Mouse (Mus musculus) CH12.LX (cell line): Measurements from ENCODE around the gene Myo10. TPM values are rescaled to one million over a fixed set of nuclear protein-coding genes. Genes with fewer than 3 reads are reported as not detected.

Source experiments
- DNase-seq: peaks from one replicate; pipeline ENCODE4 v3.0.0-alpha.2; 2013; ENCODE audit errors: extremely low read depth
- H3K27ac ChIP-seq: 2 replicates; pipeline ENCODE4 v1.5.1; 2012; ENCODE audit warnings: low read depth, mild to moderate bottlenecking, control low read depth, moderate library complexity; ENCODE audit not compliant: insufficient read depth
- H3K27me3 ChIP-seq: replicated peaks from 2 replicates; pipeline ENCODE3; 2012; ENCODE audit warnings: inconsistent platforms
- H3K36me3 ChIP-seq, 2 experiments: replicated peaks in 1 of 2; 2 replicates each; pipeline versions ENCODE3 to v1.6.1; 2012; ENCODE audit warnings: inconsistent platforms in 1 of 2, low read length in 1 of 2, mild to moderate bottlenecking in 1 of 2, mixed read lengths in 1 of 2, moderate library complexity in 1 of 2; ENCODE audit not compliant: control insufficient read depth in 1 of 2, insufficient read depth in 1 of 2
- H3K4me1 ChIP-seq, 2 experiments: 2 replicates each; pipeline ENCODE4 v1.6.1; 2012; ENCODE audit warnings: inconsistent platforms in 1 of 2, moderate library complexity in 1 of 2; ENCODE audit not compliant: insufficient read depth in 2 of 2, control insufficient read depth in 1 of 2
- H3K4me2 ChIP-seq: 2 replicates; pipeline ENCODE4 v1.6.1; 2012; ENCODE audit warnings: low read depth, mild to moderate bottlenecking, control low read depth; ENCODE audit not compliant: poor library complexity, insufficient read depth, severe bottlenecking
- H3K4me3 ChIP-seq, 3 experiments: fragments of 150-350 bp in 1 of 3; sonication (generic) in 1 of 3; replicated peaks in 1 of 3; 2 replicates each; pipeline versions ENCODE3 to v1.5.1; 2011 to 2012; ENCODE audit warnings: low read depth in 2 of 3, low read length in 2 of 3, mild to moderate bottlenecking in 2 of 3, moderate library complexity in 2 of 3, control low read depth in 1 of 3, improper control_type of control experiment in 1 of 3, inconsistent platforms in 1 of 3, mixed read lengths in 1 of 3; ENCODE audit not compliant: poor library complexity in 1 of 3
- H3K79me2 ChIP-seq: replicated peaks from 2 replicates; pipeline ENCODE4 v1.6.1; 2012; ENCODE audit warnings: mild to moderate bottlenecking, moderate library complexity; ENCODE audit not compliant: control insufficient read depth, poor library complexity, insufficient read depth, severe bottlenecking; ENCODE audit errors: extremely low read depth
- H3K9ac ChIP-seq: 2 replicates; pipeline ENCODE4 v1.6.1; 2012; ENCODE audit warnings: low read depth, mild to moderate bottlenecking, control low read depth, moderate library complexity; ENCODE audit not compliant: insufficient read depth
- H3K9me3 ChIP-seq: replicated peaks from 2 replicates; pipeline ENCODE3; 2012; ENCODE audit warnings: low read length, inconsistent platforms, mixed read lengths
- BHLHE40 ChIP-seq: IDR thresholded peaks from 2 replicates; pipeline ENCODE4 v1.6.1; 2011; ENCODE audit warnings: mild to moderate bottlenecking, low read depth, low read length, improper control_type of control experiment
- CHD1 ChIP-seq: IDR thresholded peaks from 2 replicates; pipeline ENCODE4 v1.6.1; 2012; ENCODE audit warnings: low read depth, low read length, improper control_type of control experiment, inconsistent platforms
- CTCF ChIP-seq, 2 experiments: IDR thresholded peaks in 1 of 2; conservative IDR thresholded peaks in 1 of 2; 2 replicates each; pipeline ENCODE4 v1.5.1; 2011 to 2012; ENCODE audit warnings: low read depth in 2 of 2, low read length in 2 of 2, improper control_type of control experiment in 1 of 2, inconsistent platforms in 1 of 2, mild to moderate bottlenecking in 1 of 2, moderate library complexity in 1 of 2
- E2F4 ChIP-seq: IDR thresholded peaks from 2 replicates; pipeline ENCODE4 v1.6.1; 2011; ENCODE audit warnings: low read depth, low read length, improper control_type of control experiment; ENCODE audit not compliant: insufficient replicate concordance
- ELF1 ChIP-seq: IDR thresholded peaks from 2 replicates; pipeline ENCODE4 v1.6.1; 2014; ENCODE audit warnings: low read depth, mild to moderate bottlenecking, inconsistent platforms, low read length, improper control_type of control experiment
- ETS1 ChIP-seq: conservative IDR thresholded peaks from 2 replicates; pipeline ENCODE4 v1.6.1; 2012; ENCODE audit warnings: low read depth, mild to moderate bottlenecking, inconsistent platforms, low read length, improper control_type of control experiment, moderate library complexity
- GABPA ChIP-seq: IDR thresholded peaks from 2 replicates; pipeline ENCODE4 v1.6.1; 2012; ENCODE audit warnings: low read depth, low read length, improper control_type of control experiment, inconsistent platforms; ENCODE audit not compliant: insufficient replicate concordance
- HCFC1 ChIP-seq: IDR thresholded peaks from 2 replicates; pipeline ENCODE4 v1.6.1; 2012; ENCODE audit warnings: low read depth, mild to moderate bottlenecking, inconsistent platforms, low read length, improper control_type of control experiment
- IRF4 ChIP-seq: IDR thresholded peaks from 2 replicates; pipeline ENCODE4 v1.6.1; 2014; ENCODE audit warnings: low read depth, mild to moderate bottlenecking, inconsistent platforms, low read length, improper control_type of control experiment
- KAT2A ChIP-seq: IDR thresholded peaks from 2 replicates; pipeline ENCODE4 v1.6.1; 2012; ENCODE audit warnings: low read length, improper control_type of control experiment, inconsistent platforms; ENCODE audit not compliant: insufficient replicate concordance
- MAFK ChIP-seq: IDR thresholded peaks from 2 replicates; pipeline ENCODE4 v1.6.1; 2011; ENCODE audit warnings: low read length, improper control_type of control experiment; ENCODE audit not compliant: insufficient replicate concordance
- MAX ChIP-seq: IDR thresholded peaks from 2 replicates; pipeline ENCODE4 v1.6.1; 2011; ENCODE audit warnings: low read length, improper control_type of control experiment
- MYC ChIP-seq: IDR thresholded peaks from 2 replicates; pipeline ENCODE4 v1.6.1; 2011; ENCODE audit warnings: low read depth, mild to moderate bottlenecking, improper control_type of control experiment, low read length
- POLR2A ChIP-seq: IDR thresholded peaks from 2 replicates; pipeline ENCODE4 v1.6.1; 2011; ENCODE audit warnings: low read depth, mild to moderate bottlenecking, improper control_type of control experiment, low read length
- POLR2AphosphoS2 ChIP-seq: IDR thresholded peaks from 2 replicates; pipeline ENCODE4 v1.6.1; 2011; ENCODE audit warnings: low read depth, low read length, improper control_type of control experiment
- RAD21 ChIP-seq: IDR thresholded peaks from 2 replicates; pipeline ENCODE4 v1.6.1; 2011; ENCODE audit warnings: low read depth, mild to moderate bottlenecking, low read length, improper control_type of control experiment, moderate library complexity
- RCOR1 ChIP-seq: conservative IDR thresholded peaks from 2 replicates; pipeline ENCODE4 v1.6.1; 2012; ENCODE audit warnings: low read depth, mild to moderate bottlenecking, inconsistent platforms, low read length, improper control_type of control experiment
- SIN3A ChIP-seq: IDR thresholded peaks from 2 replicates; pipeline ENCODE4 v1.6.1; 2012; ENCODE audit warnings: low read length, improper control_type of control experiment, inconsistent platforms
- SMC3 ChIP-seq: IDR thresholded peaks from 2 replicates; pipeline ENCODE4 v1.6.1; 2011; ENCODE audit warnings: low read depth, low read length, improper control_type of control experiment
- TBP ChIP-seq: conservative IDR thresholded peaks from 2 replicates; pipeline ENCODE4 v1.6.1; 2011; ENCODE audit warnings: low read depth, low read length, improper control_type of control experiment
- TCF12 ChIP-seq: IDR thresholded peaks from 2 replicates; pipeline ENCODE4 v1.6.1; 2014; ENCODE audit warnings: low read depth, mild to moderate bottlenecking, inconsistent platforms, low read length, improper control_type of control experiment
- UBTF ChIP-seq: IDR thresholded peaks from 2 replicates; pipeline ENCODE4 v1.6.1; 2012; ENCODE audit warnings: low read depth, mild to moderate bottlenecking, inconsistent platforms, low read length, improper control_type of control experiment, moderate library complexity
- USF1 ChIP-seq: IDR thresholded peaks from 2 replicates; pipeline ENCODE4 v1.6.1; 2014; ENCODE audit warnings: low read depth, mild to moderate bottlenecking, inconsistent platforms, low read length, improper control_type of control experiment
- ZKSCAN1 ChIP-seq: IDR thresholded peaks from 2 replicates; pipeline ENCODE4 v1.6.1; 2012; ENCODE audit warnings: low read depth, inconsistent platforms, low read length, improper control_type of control experiment, borderline replicate concordance
- ZMIZ1 ChIP-seq: IDR thresholded peaks from 2 replicates; pipeline ENCODE4 v1.6.1; 2012; ENCODE audit warnings: low read depth, mild to moderate bottlenecking, inconsistent platforms, low read length, improper control_type of control experiment
- ZNF384 ChIP-seq: IDR thresholded peaks from 2 replicates; pipeline ENCODE4 v1.6.1; 2012; ENCODE audit warnings: low read depth, low read length, improper control_type of control experiment, inconsistent platforms
- dilution Hi-C: fragments of 300-500 bp; cut with MboI; formaldehyde crosslinking; loops from 2 replicates; pipeline ENCODE4 v1.14.3; 2020; ENCODE audit warnings: low sequenced_read_pairs; ENCODE audit not compliant: extremely low pct_unique_long_range_greater_than_20kb, extremely low pct_ligation_motif_present
- in situ Hi-C: fragments of 300-500 bp; cut with MboI; formaldehyde crosslinking; loops from 3 replicates; pipeline ENCODE4 v1.14.3; 2019; ENCODE audit warnings: low sequenced_read_pairs, low pct_ligation_motif_present, low pct_unique_long_range_greater_than_20kb, mixed read lengths
- polyA plus RNA-seq: library from polyadenylated mRNA; unstranded; fragments of >175 nt; gene quantifications from 2 replicates; pipeline ENCODE4 v1.2.1, GENCODE M21; 2012; ENCODE audit warnings: low read depth; ENCODE audit not compliant: insufficient read length
- total RNA-seq, 2 experiments: library from RNA; depleted of rRNA; stranded (reverse); fragments of 300-350 nt in 1 of 2; fragments of >200 nt in 1 of 2; gene quantifications; 2 replicates each; pipeline ENCODE4 v1.2.3; 2012 to 2014

Gene Myo10
- total and polyA plus RNA-seq, 3 experiments = 6.4 to 13.6 (median 8.6) TPM

GRCm38 (mm10) chr15:25680269-25680818, 58.0 kb downstream of the Myo10 start:
- Histone ChIP-seq H3K27me3 (no peaks in the 10 kb centered on the region), H3K9me3 (no peaks in the 10 kb centered on the region), H3K9ac (no peak overlapping the region), H3K4me3 (no peak overlapping the region)
- in situ Hi-C loops = no loop called here
- DNase-seq = no peak
- dilution Hi-C loops = no loop called here
- TF ChIP-seq IRF4 (no peak), POLR2AphosphoS2 (no peak), KAT2A (no peak), GABPA (no peak), RAD21 (no peak), SIN3A (no peak), POLR2A (no peak), MYC (no peak), MAFK (no peak), BHLHE40 (no peak), ZMIZ1 (no peak), MAX (no peak), CHD1 (no peak), SMC3 (no peak), HCFC1 (no peak), TBP (no peak), ETS1 (no peak), TCF12 (no peak), ZKSCAN1 (no peak)
- TF ChIP-seq, all 38 proteins: peak for 0
- Histone ChIP-seq H3K4me2 (no peak overlapping the region), H3K4me1 (0 out of 4 replicates have a peak, but pooled peaks cover 0 to 5% of the 10 kb centered on the region in 2 experiments), H3K36me3 (no peaks in the 10 kb centered on the region), H3K27ac (no peak overlapping the region), H3K79me2 (no peaks in the 10 kb centered on the region)

- DNase-seq = no peak
- TF ChIP-seq ELF1 = no peak
- no peak for TF ChIP-seq SMC3
- no peak for TF ChIP-seq CTCF (conservative IDR thresholded peaks at IDR 0.05 in 1 of 2, IDR thresholded peaks at IDR 0.05 in 1 of 2; ENCODE audit: low read depth in 2 of 2, low read length in 2 of 2)
- TF ChIP-seq TCF12 = no peak
- TF ChIP-seq UBTF = no peak
- TF ChIP-seq E2F4 = no peak
- no peak for TF ChIP-seq TBP
- TF ChIP-seq POLR2AphosphoS2 = no peak
- no peak for TF ChIP-seq KAT2A
- TF ChIP-seq MAX = no peak
- TF ChIP-seq POLR2A = no peak
- TF ChIP-seq ETS1 = no peak
- TF ChIP-seq IRF4 = no peak
- TF ChIP-seq ZNF384 = no peak
- no peak for TF ChIP-seq MAFK
- no peak for TF ChIP-seq GABPA
- no peak for TF ChIP-seq USF1
- TF ChIP-seq CHD1 = no peak
- no peak for TF ChIP-seq RCOR1
- dilution Hi-C loops (no loop called here), in situ Hi-C loops (no loop called here)
- H3K4me3 ChIP-seq = no peak overlapping the region
- H3K9me3 ChIP-seq = no peaks in the 10 kb centered on the region
- no peaks in the 10 kb centered on the region for H3K36me3 ChIP-seq
- H3K79me2 ChIP-seq = no peaks in the 10 kb centered on the region
- H3K27ac ChIP-seq = no peak overlapping the region
- H3K27me3 ChIP-seq = no peaks in the 10 kb centered on the region
- no peak overlapping the region for H3K9ac ChIP-seq
- 0 out of 4 replicates have a peak, but pooled peaks cover 0 to 5% of the 10 kb centered on the region in 2 experiments for H3K4me1 ChIP-seq
- H3K4me2 ChIP-seq = no peak overlapping the region
Observed at GRCm38 (mm10) chr15:25682953-25683507, 60.7 kb downstream of the Myo10 start.
